Mouse (Mus musculus): ENCODE data around the gene Slc45a2. TPM values are rescaled to one million over a fixed set of nuclear protein-coding genes. Genes with fewer than 3 reads are reported as not detected.
A peak's percentile ranks its signal among the peaks of the same experiment; 100 is the strongest.

Slc45a2 gene
- polyA plus RNA-seq, 1 experiment from 2014 or later = 0.23 TPM

- Histone ChIP-seq H3K4me3 (replicated peaks; ENCODE audit: low read length) (no peak overlapping the region), H3K27ac (no peak overlapping the region), H3K36me3 (replicated peaks; ENCODE audit: control insufficient read depth, insufficient read depth) (no peaks in the 10 kb centered on the region), H3K4me2 (replicated peaks) (no peak overlapping the region), H3K9ac (no peak overlapping the region), H3K4me1 (replicated peaks; ENCODE audit: control insufficient read depth, insufficient read depth, low read length) (no peaks in the 10 kb centered on the region), H3K9me3 (ENCODE audit: control insufficient read depth, low read length) (no peaks in the 10 kb centered on the region), H3K27me3 (ENCODE audit: control insufficient read depth, insufficient read depth, low read length) (no peaks in the 10 kb centered on the region)
- WGBS = 91% methylated on average over 5 of the region's 5 CpGs
- ATAC-seq (ENCODE audit: low FRiP score) = no peak
- DNase-seq (ENCODE audit: low spot score) = no peak
These were observed 40.3 kb upstream of the Slc45a2 start for GRCm38 (mm10) chr15:10960267-10960666.

GRCm38 (mm10) chr15:10962601-10963000 is 37.9 kb upstream of the Slc45a2 start:
- no peaks in the 10 kb centered on the region for H3K36me3 ChIP-seq (replicated peaks; ENCODE audit: control insufficient read depth, insufficient read depth)
- H3K4me3 ChIP-seq (replicated peaks; ENCODE audit: low read length) = no peak overlapping the region
- H3K27ac ChIP-seq = no peak overlapping the region
- DNase-seq (ENCODE audit: low spot score) (no peak), ATAC-seq (ENCODE audit: low FRiP score) (no peak)
- 85% methylated on average over 2 of the region's 2 CpGs for WGBS
- no peaks in the 10 kb centered on the region for H3K4me1 ChIP-seq (replicated peaks; ENCODE audit: control insufficient read depth, insufficient read depth, low read length)
- no peaks in the 10 kb centered on the region for H3K27me3 ChIP-seq (ENCODE audit: control insufficient read depth, insufficient read depth, low read length)
- H3K4me2 ChIP-seq (replicated peaks) = no peak overlapping the region
- H3K9ac ChIP-seq = no peak overlapping the region
- H3K9me3 ChIP-seq (ENCODE audit: control insufficient read depth, low read length) = no peaks in the 10 kb centered on the region

- Histone ChIP-seq H3K9ac (no peak overlapping the region), H3K27ac (no peak overlapping the region), H3K9me3 (ENCODE audit: control insufficient read depth, low read length) (no peaks in the 10 kb centered on the region), H3K4me3 (replicated peaks; ENCODE audit: low read length) (no peak overlapping the region), H3K27me3 (ENCODE audit: control insufficient read depth, insufficient read depth, low read length) (no peaks in the 10 kb centered on the region), H3K4me2 (replicated peaks) (no peak overlapping the region), H3K36me3 (replicated peaks; ENCODE audit: control insufficient read depth, insufficient read depth) (no peaks in the 10 kb centered on the region), H3K4me1 (replicated peaks; ENCODE audit: control insufficient read depth, insufficient read depth, low read length) (no peaks in the 10 kb centered on the region)
- WGBS = 73% methylated on average over 3 of the region's 3 CpGs
- no peak for ATAC-seq (ENCODE audit: low FRiP score)
- DNase-seq (ENCODE audit: low spot score) = no peak
These were observed 31.1 kb upstream of the Slc45a2 start for GRCm38 (mm10) chr15:10969439-10969838.

DNA sequence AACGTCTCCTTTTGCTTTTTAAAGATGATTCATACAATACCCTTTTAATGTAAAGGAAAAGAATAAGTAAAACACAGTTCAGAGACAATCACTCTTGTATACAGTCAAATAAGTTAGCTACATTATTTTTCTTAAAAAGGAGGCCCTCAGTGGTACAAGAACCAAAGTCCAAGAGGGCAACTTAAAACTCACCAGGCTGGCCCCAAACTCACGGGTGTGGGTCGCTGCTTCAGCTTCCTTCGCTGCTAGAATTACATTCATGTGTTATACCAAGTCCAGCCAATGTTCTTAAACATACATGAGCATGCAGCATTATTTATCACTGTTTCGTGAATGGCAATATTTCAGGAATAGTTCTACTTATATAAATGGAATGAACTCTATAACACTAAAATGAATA is 29.7 kb upstream of the Slc45a2 start:
- Histone ChIP-seq H3K36me3 (replicated peaks; ENCODE audit: control insufficient read depth, insufficient read depth) (no peaks in the 10 kb centered on the region), H3K4me3 (replicated peaks; ENCODE audit: low read length) (no peak overlapping the region), H3K4me1 (replicated peaks; ENCODE audit: control insufficient read depth, insufficient read depth, low read length) (no peaks in the 10 kb centered on the region), H3K27me3 (ENCODE audit: control insufficient read depth, insufficient read depth, low read length) (no peaks in the 10 kb centered on the region), H3K27ac (no peak overlapping the region), H3K9me3 (ENCODE audit: control insufficient read depth, low read length) (no peaks in the 10 kb centered on the region), H3K4me2 (replicated peaks) (no peak overlapping the region), H3K9ac (no peak overlapping the region)
- 88% methylated on average over 5 of the region's 5 CpGs for WGBS
- DNase-seq (ENCODE audit: low spot score) (no peak), ATAC-seq (ENCODE audit: low FRiP score) (no peak)

GRCm38 (mm10) chr15:10977151-10977550 is 23.4 kb upstream of the Slc45a2 start:
- Histone ChIP-seq H3K27ac (no peak overlapping the region), H3K36me3 (replicated peaks; ENCODE audit: control insufficient read depth, insufficient read depth) (no peaks in the 10 kb centered on the region), H3K4me1 (replicated peaks; ENCODE audit: control insufficient read depth, insufficient read depth, low read length) (no peaks in the 10 kb centered on the region), H3K9me3 (ENCODE audit: control insufficient read depth, low read length) (no peaks in the 10 kb centered on the region), H3K27me3 (ENCODE audit: control insufficient read depth, insufficient read depth, low read length) (no peaks in the 10 kb centered on the region), H3K4me2 (replicated peaks) (no peak overlapping the region), H3K4me3 (replicated peaks; ENCODE audit: low read length) (no peak overlapping the region), H3K9ac (no peak overlapping the region)
- DNase-seq (ENCODE audit: low spot score) = no peak
- ATAC-seq (ENCODE audit: low FRiP score) = no peak

GRCm38 (mm10) chr15:10980712-10981111 is 19.8 kb upstream of the Slc45a2 start:
- 69% methylated on average over 2 of the region's 2 CpGs for WGBS
- Histone ChIP-seq H3K36me3 (replicated peaks; ENCODE audit: control insufficient read depth, insufficient read depth) (no peaks in the 10 kb centered on the region), H3K4me3 (replicated peaks; ENCODE audit: low read length) (no peak overlapping the region), H3K9me3 (ENCODE audit: control insufficient read depth, low read length) (no peaks in the 10 kb centered on the region), H3K27ac (no peak overlapping the region), H3K4me2 (replicated peaks) (peak overlapping the region; percentile 64), H3K27me3 (ENCODE audit: control insufficient read depth, insufficient read depth, low read length) (no peaks in the 10 kb centered on the region), H3K4me1 (replicated peaks; ENCODE audit: control insufficient read depth, insufficient read depth, low read length) (no peaks in the 10 kb centered on the region), H3K9ac (0 out of 2 replicates have a peak overlapping the region, but pooled peaks have one; percentile 73)
- DNase-seq (ENCODE audit: low spot score) (no peak), ATAC-seq (ENCODE audit: low FRiP score) (no peak)

- peak within 1 kb of the TSS; percentile 73 for H3K9ac ChIP-seq
- WGBS = under 1% methylated on average over 52 of the region's 52 CpGs
These were observed 19.0 kb upstream of the Slc45a2 start, which contains the start of gene Amacr for GRCm38 (mm10) chr15:10981377-10982063. Amacr (plus strand) TSS chr15:10981756.

DNA sequence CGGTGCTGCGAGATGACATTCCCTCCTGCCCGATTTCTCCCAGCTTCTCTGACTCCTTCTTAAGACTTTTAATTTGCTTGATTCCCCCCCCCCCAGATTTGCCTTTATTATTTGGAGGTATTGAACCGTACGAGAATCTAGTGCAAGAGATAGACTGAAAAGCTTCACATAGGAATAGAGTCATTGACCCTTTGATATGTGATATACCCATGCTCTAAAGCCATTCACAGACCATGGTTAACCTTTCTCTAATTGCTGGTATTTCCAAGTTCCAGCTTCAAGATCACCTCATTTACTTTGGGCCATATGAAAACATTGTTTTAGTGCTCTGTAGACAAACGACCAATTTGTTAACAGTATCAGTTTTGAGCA is 18.5 kb upstream of the Slc45a2 start:
- Histone ChIP-seq H3K27me3 (ENCODE audit: control insufficient read depth, insufficient read depth, low read length) (no peaks in the 10 kb centered on the region), H3K9me3 (ENCODE audit: control insufficient read depth, low read length) (no peaks in the 10 kb centered on the region), H3K36me3 (replicated peaks; ENCODE audit: control insufficient read depth, insufficient read depth) (no peaks in the 10 kb centered on the region), H3K27ac (peak overlapping the region; percentile 85), H3K4me1 (replicated peaks; ENCODE audit: control insufficient read depth, insufficient read depth, low read length) (no peaks in the 10 kb centered on the region), H3K4me2 (replicated peaks) (peak overlapping the region; percentile 64), H3K4me3 (replicated peaks; ENCODE audit: low read length) (peak overlapping the region; percentile 55), H3K9ac (peak overlapping the region; percentile 73)
- 7% methylated on average over 6 of the region's 6 CpGs for WGBS
- DNase-seq (ENCODE audit: low spot score) = no peak
- peak; percentile 35; the same call in 1 of the 2 replicates for ATAC-seq (ENCODE audit: low FRiP score)

More at GRCm38 (mm10) chr15:10981377-10982063, 19.0 kb upstream of the Slc45a2 start, which contains the start of gene Amacr:
- H3K36me3 ChIP-seq (replicated peaks; ENCODE audit: control insufficient read depth, insufficient read depth) = no peaks in the 10 kb centered on the region
- H3K27ac ChIP-seq = peak within 1 kb of the TSS; percentile 85
- H3K27me3 ChIP-seq (ENCODE audit: control insufficient read depth, insufficient read depth, low read length) = no peaks in the 10 kb centered on the region
- ATAC-seq (ENCODE audit: low FRiP score) (peak; percentile 100), DNase-seq (ENCODE audit: low spot score) (peak; percentile 90)
- H3K9me3 ChIP-seq (ENCODE audit: control insufficient read depth, low read length) = no peaks in the 10 kb centered on the region
- peak within 1 kb of the TSS; percentile 64 for H3K4me2 ChIP-seq (replicated peaks)
- H3K4me3 ChIP-seq (replicated peaks; ENCODE audit: low read length) = peak within 1 kb of the TSS; percentile 55
- H3K4me1 ChIP-seq (replicated peaks; ENCODE audit: control insufficient read depth, insufficient read depth, low read length) = no peaks in the 10 kb centered on the region

- Histone ChIP-seq H3K4me1 (replicated peaks; ENCODE audit: control insufficient read depth, insufficient read depth, low read length) (no peaks in the 10 kb centered on the region), H3K4me2 (replicated peaks) (no peak overlapping the region), H3K27me3 (ENCODE audit: control insufficient read depth, insufficient read depth, low read length) (no peaks in the 10 kb centered on the region), H3K27ac (no peak overlapping the region), H3K4me3 (replicated peaks; ENCODE audit: low read length) (no peak overlapping the region), H3K36me3 (replicated peaks; ENCODE audit: control insufficient read depth, insufficient read depth) (peaks cover 10% of the 10 kb centered on the region; the same call in 1 of the 2 replicates), H3K9me3 (ENCODE audit: control insufficient read depth, low read length) (no peaks in the 10 kb centered on the region), H3K9ac (no peak overlapping the region)
- DNase-seq (ENCODE audit: low spot score) (no peak), ATAC-seq (ENCODE audit: low FRiP score) (no peak)
- WGBS = 84% methylated on average over 6 of the region's 6 CpGs
These were observed 14.8 kb upstream of the Slc45a2 start for GRCm38 (mm10) chr15:10985756-10986155.
